Mouse (Mus musculus) embryonic facial prominence, embryonic 10.5 days (tissue): ENCODE measurements around the gene Gm11938. TPM values are rescaled to one million over a fixed set of nuclear protein-coding genes. Genes with fewer than 3 reads are reported as not detected.
A peak's percentile ranks its signal among the peaks of the same experiment; 100 is the strongest.
"Not testable (repeated sequence)": the region's sequence is repeated elsewhere in the genome, so short reads cannot be mapped to it uniquely, and the experiment has no call there.

Experiments used
- DNase-seq: peaks from one replicate; pipeline ENCODE4 v3.0.0-alpha.2; 2017; ENCODE audit warnings: low spot score
- H3K27ac ChIP-seq: fragments of 300-500 bp; sonication (generic); replicated peaks from 2 replicates; pipeline ENCODE4 v1.5.1; 2016; ENCODE audit warnings: mild to moderate bottlenecking
- H3K27me3 ChIP-seq: fragments of 300-500 bp; sonication (generic); replicated peaks from 2 replicates; pipeline ENCODE4 v1.6.1; 2016; ENCODE audit warnings: low read depth, mild to moderate bottlenecking; ENCODE audit not compliant: poor library complexity, severe bottlenecking
- H3K36me3 ChIP-seq: fragments of 300-500 bp; sonication (generic); replicated peaks from 2 replicates; pipeline ENCODE4 v1.6.1; 2016; ENCODE audit warnings: mild to moderate bottlenecking, moderate library complexity
- H3K4me1 ChIP-seq: fragments of 300-500 bp; sonication (generic); 2 replicates; pipeline ENCODE4 v1.6.1; 2016
- H3K4me3 ChIP-seq: fragments of 300-500 bp; sonication (generic); 2 replicates; pipeline ENCODE4 v1.5.1; 2016; ENCODE audit warnings: mild to moderate bottlenecking, moderate library complexity
- H3K9me3 ChIP-seq: fragments of 300-500 bp; sonication (generic); 2 replicates; pipeline ENCODE4 v1.6.1; 2016; ENCODE audit warnings: mild to moderate bottlenecking
- WGBS: fragments of 180-500 bp; shearing (Covaris S2); methylation state at CpG from one replicate; pipeline ENCODE4 v1.1.7; 2016; 5-methylcytosine and 5-hydroxymethylcytosine counted together
- polyA plus RNA-seq: library from polyadenylated mRNA; unstranded; fragments of >200 nt; fragmentation: Nextera tagmentation; extraction: Ambion mirVana; gene quantifications from 2 replicates; pipeline ENCODE4 v1.2.1, GENCODE M21; 2016

Gm11938 gene
- polyA plus RNA-seq, 1 experiment from 2014 or later = not detected

GRCm38 (mm10) chr11:99610089-99610488 is 7.0 kb upstream of the Gm11938 start, which contains the start of gene Gm11937:
Gene Gm11937, minus strand, starts transcription at chr11:99610189.
- WGBS = 71% methylated on average over 1 of the region's 2 CpGs
- H3K36me3 ChIP-seq, H3K4me1 ChIP-seq, H3K4me3 ChIP-seq, H3K27ac ChIP-seq, DNase-seq, H3K9me3 ChIP-seq, H3K27me3 ChIP-seq: not testable (repeated sequence)

- no peak overlapping the region for H3K4me3 ChIP-seq
- no peaks in the 10 kb centered on the region for H3K9me3 ChIP-seq
- H3K4me1 ChIP-seq = no peaks in the 10 kb centered on the region
- no peaks in the 10 kb centered on the region for H3K36me3 ChIP-seq
- DNase-seq = no peak
- WGBS = 73% methylated on average over 1 of the region's 1 CpGs
- no peak overlapping the region for H3K27ac ChIP-seq
- H3K27me3 ChIP-seq = no peaks in the 10 kb centered on the region
Observed at GRCm38 (mm10) chr11:99609126-99609525, 6.0 kb upstream of the Gm11938 start.

GRCm38 (mm10) chr11:99597742-99598141 is 5.4 kb downstream of the Gm11938 start, which contains the start of gene Krtap9-3:
Gene Krtap9-3, minus strand, starts transcription at chr11:99598105.
- not testable (repeated sequence) for DNase-seq, H3K36me3 ChIP-seq, H3K4me1 ChIP-seq, H3K9me3 ChIP-seq, H3K27me3 ChIP-seq, H3K27ac ChIP-seq, H3K4me3 ChIP-seq
- WGBS = 81% methylated on average over 6 of the region's 6 CpGs

- DNase-seq = no peak
- Histone ChIP-seq H3K27me3 (no peaks in the 10 kb centered on the region), H3K4me3 (no peak within 1 kb of the TSS), H3K27ac (no peak within 1 kb of the TSS), H3K36me3 (no peaks in the 10 kb centered on the region), H3K4me1 (no peaks in the 10 kb centered on the region), H3K9me3 (no peaks in the 10 kb centered on the region)
- 81% methylated on average over 6 of the region's 6 CpGs for WGBS
Observed at GRCm38 (mm10) chr11:99590981-99591380, 12.1 kb downstream of the Gm11938 start, which contains the start of gene Krtap1-3. Gene Krtap1-3, minus strand, starts transcription at chr11:99591339.

DNA sequence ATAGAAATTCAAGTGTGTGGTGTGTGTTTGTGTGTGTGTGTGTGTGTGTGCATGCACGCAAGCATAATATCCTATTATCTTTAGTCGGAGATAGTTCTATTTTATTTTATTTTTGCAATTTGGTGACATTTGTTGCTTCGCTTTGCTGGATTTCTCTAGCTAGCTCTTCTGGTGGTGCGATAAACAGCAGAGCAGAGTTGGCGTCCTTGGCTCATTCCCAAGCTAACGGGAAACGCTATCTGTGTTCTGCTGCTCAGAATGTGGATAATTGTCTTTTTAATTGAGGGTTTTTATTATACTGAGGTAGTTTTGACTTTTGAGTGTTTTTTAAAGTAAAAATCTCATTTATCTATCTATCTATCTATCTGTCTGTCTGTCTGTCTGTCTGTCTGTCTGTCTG is 18.0 kb downstream of the Gm11938 start:
- H3K27me3 ChIP-seq = no peaks in the 10 kb centered on the region
- H3K9me3 ChIP-seq = no peaks in the 10 kb centered on the region
- H3K4me3 ChIP-seq = no peak overlapping the region
- no peak overlapping the region for H3K27ac ChIP-seq
- no peaks in the 10 kb centered on the region for H3K36me3 ChIP-seq
- 93% methylated on average over 7 of the region's 7 CpGs for WGBS
- no peaks in the 10 kb centered on the region for H3K4me1 ChIP-seq
- DNase-seq = no peak

DNA sequence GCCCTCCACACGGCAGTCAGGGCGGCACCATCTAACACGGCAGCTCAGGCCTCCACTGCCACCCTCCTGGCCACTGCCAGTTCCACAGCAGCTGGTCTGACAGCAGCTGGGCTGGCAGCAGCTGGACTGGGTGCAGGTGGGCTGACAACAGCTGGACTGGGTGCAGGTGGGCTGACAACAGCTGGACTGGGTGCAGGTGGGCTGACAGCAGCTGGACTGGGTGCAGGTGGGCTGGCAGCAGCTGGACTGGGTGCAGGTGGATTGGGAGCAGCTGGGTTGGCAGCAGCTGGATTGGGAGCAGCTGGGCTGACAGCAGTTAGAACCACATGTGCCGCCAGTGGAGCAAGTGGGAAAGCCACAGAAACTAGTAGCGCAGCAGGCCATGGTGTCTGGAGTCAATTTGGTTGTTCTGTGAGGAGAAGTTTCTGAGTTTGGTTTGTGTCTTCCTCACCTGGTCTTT is 19.8 kb downstream of the Gm11938 start, which contains the start of gene Krtap1-4:
Gene Krtap1-4, minus strand, starts transcription at position 410 of the 460 bp plus-strand sequence.
- Histone ChIP-seq H3K36me3 (no peaks in the 10 kb centered on the region), H3K27ac (no peak within 1 kb of the TSS), H3K9me3 (no peaks in the 10 kb centered on the region), H3K4me1 (no peaks in the 10 kb centered on the region), H3K27me3 (no peaks in the 10 kb centered on the region), H3K4me3 (no peak within 1 kb of the TSS)
- DNase-seq = no peak
- 87% methylated on average over 5 of the region's 5 CpGs for WGBS

- 89% methylated on average over 6 of the region's 6 CpGs for WGBS
- Histone ChIP-seq H3K36me3 (no peaks in the 10 kb centered on the region), H3K4me1 (no peaks in the 10 kb centered on the region), H3K27ac (no peak overlapping the region), H3K4me3 (no peak overlapping the region), H3K27me3 (no peaks in the 10 kb centered on the region), H3K9me3 (no peaks in the 10 kb centered on the region)
- no peak for DNase-seq
Observed at GRCm38 (mm10) chr11:99581564-99581963, 21.5 kb downstream of the Gm11938 start.

DNA sequence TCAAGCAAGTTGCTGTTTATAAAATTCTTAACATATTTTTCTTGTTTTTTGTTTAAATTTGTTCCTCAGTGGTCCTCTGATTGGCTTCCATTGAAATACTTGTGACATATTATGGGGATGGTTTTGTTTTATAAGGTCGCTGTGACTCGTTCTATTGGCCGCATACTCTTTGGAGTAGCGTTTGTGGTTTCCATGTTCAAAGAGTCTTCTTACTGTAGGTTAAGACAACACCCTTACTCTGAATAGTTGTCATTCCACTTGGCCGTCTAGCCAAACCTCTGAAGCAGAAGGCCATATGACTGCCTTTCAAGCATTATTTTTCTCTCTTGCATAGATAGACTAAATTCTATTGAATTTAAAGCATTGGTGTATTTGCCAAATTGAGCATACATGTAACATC is 22.1 kb downstream of the Gm11938 start:
- H3K4me3 ChIP-seq = no peak overlapping the region
- WGBS = 91% methylated on average over 5 of the region's 5 CpGs
- no peak for DNase-seq
- H3K27me3 ChIP-seq = no peaks in the 10 kb centered on the region
- H3K27ac ChIP-seq = no peak overlapping the region
- no peaks in the 10 kb centered on the region for H3K36me3 ChIP-seq
- no peaks in the 10 kb centered on the region for H3K9me3 ChIP-seq
- no peaks in the 10 kb centered on the region for H3K4me1 ChIP-seq

DNA sequence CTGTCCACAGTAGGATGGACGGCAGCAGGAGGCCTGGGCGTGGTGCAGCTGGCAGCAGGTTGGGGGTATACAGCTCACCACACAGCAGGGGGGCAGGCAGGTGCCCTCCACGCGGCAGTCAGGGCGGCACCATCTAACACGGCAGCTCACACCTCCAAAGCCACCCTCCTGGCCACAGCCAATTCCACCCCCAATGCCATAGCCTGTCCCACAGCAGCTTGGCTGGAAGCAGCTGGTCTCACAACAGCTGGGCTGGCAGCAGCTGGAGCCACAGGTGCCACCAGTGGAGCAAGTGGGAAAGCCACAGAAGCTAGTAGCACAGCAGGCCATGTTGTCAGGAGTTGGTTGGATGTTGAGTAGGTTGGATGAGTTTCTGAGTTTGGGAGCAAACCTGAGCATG is 22.5 kb downstream of the Gm11938 start, which contains the start of gene Krtap1-5:
Gene Krtap1-5, minus strand, starts transcription at position 381 of the 400 bp plus-strand sequence.
- H3K36me3 ChIP-seq = no peaks in the 10 kb centered on the region
- H3K4me3 ChIP-seq = no peak within 1 kb of the TSS
- no peaks in the 10 kb centered on the region for H3K27me3 ChIP-seq
- no peaks in the 10 kb centered on the region for H3K4me1 ChIP-seq
- WGBS = 88% methylated on average over 6 of the region's 6 CpGs
- H3K9me3 ChIP-seq = no peaks in the 10 kb centered on the region
- no peak for DNase-seq
- no peak within 1 kb of the TSS for H3K27ac ChIP-seq

- 5% methylated on average over 7 of the region's 7 CpGs for WGBS
- Histone ChIP-seq H3K4me3 (peak overlapping the region; percentile 38), H3K27ac (no peak overlapping the region)
Observed at GRCm38 (mm10) chr11:99574106-99574505, 29.0 kb downstream of the Gm11938 start.

DNA sequence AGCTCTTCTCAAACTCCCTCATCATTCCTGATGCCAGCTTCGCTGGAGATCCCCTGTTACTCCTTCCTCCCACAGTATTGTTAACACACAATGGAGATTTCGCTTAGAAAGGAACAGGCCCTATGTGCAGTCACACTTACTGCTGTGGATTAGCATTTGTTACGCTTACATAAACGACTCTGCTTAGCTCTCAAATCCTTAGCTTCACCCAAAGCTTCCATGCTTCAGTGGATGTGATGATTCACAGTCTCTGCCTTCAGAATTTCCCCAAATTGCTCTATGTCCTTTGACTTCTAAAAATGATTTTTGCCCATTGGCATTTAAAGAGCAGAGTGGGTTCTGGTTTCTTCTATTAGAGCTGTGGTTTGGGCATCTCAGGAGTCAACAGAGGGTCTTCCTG is 29.9 kb downstream of the Gm11938 start:
- H3K4me3 ChIP-seq = no peak overlapping the region
- no peaks in the 10 kb centered on the region for H3K36me3 ChIP-seq
- H3K27ac ChIP-seq = no peak overlapping the region
- H3K27me3 ChIP-seq = no peaks in the 10 kb centered on the region
- H3K9me3 ChIP-seq = no peaks in the 10 kb centered on the region
- no peak for DNase-seq
- H3K4me1 ChIP-seq = no peaks in the 10 kb centered on the region
- 63% methylated on average over 4 of the region's 4 CpGs for WGBS

More at GRCm38 (mm10) chr11:99574106-99574505, 29.0 kb downstream of the Gm11938 start:
- Histone ChIP-seq H3K27me3 (no peaks in the 10 kb centered on the region), H3K9me3 (no peaks in the 10 kb centered on the region), H3K36me3 (no peaks in the 10 kb centered on the region), H3K4me1 (no peaks in the 10 kb centered on the region)
- peak; percentile 84 for DNase-seq

- no peak within 1 kb of the TSS for H3K27ac ChIP-seq
- H3K4me3 ChIP-seq = no peak within 1 kb of the TSS
- H3K36me3 ChIP-seq = no peaks in the 10 kb centered on the region
- DNase-seq = no peak
- H3K4me1 ChIP-seq = no peaks in the 10 kb centered on the region
- no peaks in the 10 kb centered on the region for H3K9me3 ChIP-seq
- H3K27me3 ChIP-seq = no peaks in the 10 kb centered on the region
- 93% methylated on average over 7 of the region's 7 CpGs for WGBS
Observed at GRCm38 (mm10) chr11:99566530-99566929, 36.6 kb downstream of the Gm11938 start, which contains the start of gene Krtap3-1. Gene Krtap3-1, minus strand, starts transcription at chr11:99566630.

- no peaks in the 10 kb centered on the region for H3K4me1 ChIP-seq
- WGBS = 81% methylated on average over 6 of the region's 6 CpGs
- no peak overlapping the region for H3K27ac ChIP-seq
- no peak overlapping the region for H3K4me3 ChIP-seq
- H3K27me3 ChIP-seq = no peaks in the 10 kb centered on the region
- H3K9me3 ChIP-seq = no peaks in the 10 kb centered on the region
- no peak for DNase-seq
- no peaks in the 10 kb centered on the region for H3K36me3 ChIP-seq
Observed at GRCm38 (mm10) chr11:99562580-99562979, 40.5 kb downstream of the Gm11938 start.
